Mouse (Mus musculus) fibroblast of lung, adult 2 months (primary cell): ENCODE data around the gene Mterf1a.
"Not testable (repeated sequence)": the region's sequence is repeated elsewhere in the genome, so short reads cannot be mapped to it uniquely, and the experiment has no call there.

Experiments
- DNase-seq: peaks from one replicate; pipeline ENCODE4 v3.0.0-alpha.2; 2011; ENCODE audit warnings: low read depth

Gene Mterf1a

DNA sequence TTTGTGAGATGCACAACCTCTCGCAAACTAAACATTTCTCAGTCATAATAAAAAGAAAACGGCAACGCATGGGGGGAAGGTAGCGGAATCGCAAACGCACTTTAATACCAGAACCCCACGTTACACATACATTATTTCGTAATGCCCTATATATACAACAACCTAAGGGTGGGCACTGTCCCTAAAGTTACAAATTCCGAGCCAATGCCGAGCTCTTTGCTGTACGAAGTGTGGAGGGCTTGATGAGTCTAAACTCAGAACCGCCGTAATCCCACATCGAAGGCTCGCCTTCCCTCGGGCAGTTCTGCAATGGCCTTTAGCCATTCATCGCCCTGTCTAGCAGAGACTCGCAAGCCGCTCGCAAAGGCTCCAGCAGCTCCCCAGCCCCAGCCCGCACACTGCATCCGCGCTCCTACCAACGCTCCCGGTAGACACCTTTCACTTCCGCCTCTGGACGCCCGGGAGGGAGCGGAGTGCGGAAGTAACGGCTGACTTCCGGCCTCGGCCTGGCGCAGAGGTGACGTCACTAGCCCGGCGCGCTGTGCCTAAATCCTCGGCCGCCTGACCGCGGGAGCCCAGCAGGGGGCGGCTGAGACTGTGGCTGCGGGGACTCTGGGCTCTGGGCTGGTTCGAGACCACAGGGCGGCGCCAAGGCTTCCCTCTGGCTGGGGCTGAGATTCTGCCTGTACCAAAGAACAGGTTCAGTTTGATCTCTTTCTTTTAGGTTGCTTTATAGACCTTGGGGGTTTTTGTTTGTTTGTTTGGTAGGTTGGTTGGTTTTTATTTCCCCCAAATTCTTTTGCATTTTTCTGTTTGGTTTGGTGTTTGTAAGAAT is at the start of gene Mterf1a:
Gene Mterf1a, minus strand, starts transcription at position 475 of the 835 bp plus-strand sequence.
- not testable (repeated sequence) for DNase-seq

DNA sequence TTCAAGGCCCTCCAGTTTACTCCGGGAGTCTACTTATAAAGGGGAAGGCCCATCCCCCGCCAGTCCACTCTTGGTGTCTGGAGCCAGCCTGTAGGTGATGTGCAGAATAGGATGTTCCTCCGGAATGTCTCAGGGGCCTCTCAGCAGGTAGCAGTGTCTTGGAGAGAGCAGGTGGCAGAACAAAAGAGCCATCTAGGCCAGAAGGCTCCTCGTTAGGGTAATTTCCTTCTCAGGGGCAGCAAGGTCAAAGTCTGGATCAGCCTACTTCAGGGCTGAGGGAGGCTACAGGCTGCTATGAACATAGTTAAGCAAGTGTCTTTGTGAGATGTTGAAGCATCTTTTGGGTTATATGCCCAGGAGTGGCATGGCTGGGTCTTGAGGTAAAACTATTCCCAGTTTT is 49.4 kb upstream of the Mterf1a start:
- not testable (repeated sequence) for DNase-seq

DNA sequence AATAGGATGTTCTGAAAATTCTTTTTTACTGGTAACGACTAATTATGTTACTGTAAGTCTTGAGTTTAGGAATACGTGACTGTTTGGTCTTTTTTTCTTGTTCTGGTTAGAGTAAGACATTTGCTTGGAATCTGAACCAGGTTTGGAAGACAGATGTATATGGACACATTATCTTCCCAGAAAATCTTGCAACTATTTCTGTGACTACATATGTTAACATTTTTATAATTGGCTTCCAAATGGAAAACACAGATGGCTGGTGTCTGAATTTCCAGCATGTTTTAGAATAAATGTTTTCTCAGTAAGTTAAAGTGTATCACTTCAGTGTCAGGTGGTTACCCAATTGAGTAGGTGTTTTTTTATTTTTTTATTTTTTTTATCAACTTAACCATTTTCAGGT is 47.5 kb upstream of the Mterf1a start:
- no peak for DNase-seq

DNA sequence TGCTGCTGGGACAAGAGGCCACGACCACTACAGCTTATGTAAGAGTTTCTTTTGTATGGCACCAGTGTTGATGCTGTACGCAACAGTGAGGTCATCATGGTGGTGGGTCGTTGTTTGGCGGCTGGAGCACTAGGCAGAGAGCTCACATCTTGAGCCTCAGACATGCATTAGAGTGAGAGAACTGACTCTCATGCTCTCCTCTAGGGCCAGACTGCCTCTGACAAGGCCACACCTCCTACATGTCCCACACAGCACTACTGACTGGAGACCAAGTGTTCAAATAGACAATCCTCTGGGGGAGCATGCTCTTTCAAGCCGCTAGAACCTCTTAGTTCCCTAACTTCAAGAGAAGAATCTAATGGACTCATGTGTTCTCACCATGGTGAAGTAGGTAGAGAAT is 45.6 kb upstream of the Mterf1a start:
- no peak for DNase-seq

DNA sequence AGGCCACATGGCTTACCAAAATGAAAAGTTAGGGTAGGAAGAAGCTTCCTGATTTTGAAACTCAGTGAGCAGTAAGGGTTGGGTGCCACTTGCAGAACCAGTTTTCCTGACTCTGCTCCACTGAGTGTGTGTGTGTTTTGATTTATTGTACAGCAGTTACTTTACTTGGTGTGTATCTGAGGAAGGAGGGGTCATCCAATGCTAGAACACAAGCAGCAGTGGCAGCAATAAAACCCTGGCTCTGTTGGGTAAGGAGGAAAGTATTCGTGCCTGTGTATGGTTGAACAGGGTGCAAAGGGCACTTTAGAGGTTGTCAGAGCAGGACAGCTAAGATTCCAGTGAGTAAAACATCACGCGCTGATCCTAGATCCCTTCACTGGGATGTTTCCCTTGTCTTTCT is 45.2 kb upstream of the Mterf1a start:
- DNase-seq = no peak

DNA sequence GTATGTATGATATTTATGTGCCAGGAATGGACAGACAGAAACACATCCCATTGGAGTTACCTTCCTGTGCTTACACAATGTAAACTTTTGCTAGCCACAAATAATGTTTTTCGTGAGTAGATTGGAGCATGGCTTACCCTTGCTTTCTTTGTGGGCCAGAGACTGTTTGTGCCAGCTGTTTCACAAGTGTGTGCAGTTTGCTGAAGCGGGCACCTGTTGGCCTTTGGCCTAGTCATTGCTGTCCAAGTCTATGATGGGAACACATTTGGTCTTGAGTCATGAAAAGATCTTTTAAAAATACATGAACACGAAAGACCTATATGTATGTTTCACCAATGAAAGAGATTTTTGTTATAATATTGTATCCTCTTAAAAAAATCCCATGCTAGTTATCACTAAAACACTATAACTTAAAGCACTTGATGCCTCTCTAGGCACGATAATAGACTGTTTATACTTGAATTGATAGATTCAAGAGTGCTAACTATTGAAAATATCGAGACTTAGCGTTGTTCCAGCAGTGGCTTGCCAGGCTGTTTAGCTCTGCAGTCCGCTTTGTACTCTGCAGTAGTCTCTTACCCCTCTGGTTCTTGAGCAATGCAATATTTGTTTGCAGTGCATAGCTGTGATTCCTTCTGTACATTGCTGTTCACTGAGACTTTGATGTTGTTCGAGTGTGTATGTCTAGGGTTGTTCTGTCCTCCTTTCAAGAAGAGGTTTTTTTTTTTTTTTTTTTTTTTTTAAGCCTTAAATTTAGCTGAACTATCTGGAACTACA is 42.2 kb upstream of the Mterf1a start:
- DNase-seq = no peak

DNA sequence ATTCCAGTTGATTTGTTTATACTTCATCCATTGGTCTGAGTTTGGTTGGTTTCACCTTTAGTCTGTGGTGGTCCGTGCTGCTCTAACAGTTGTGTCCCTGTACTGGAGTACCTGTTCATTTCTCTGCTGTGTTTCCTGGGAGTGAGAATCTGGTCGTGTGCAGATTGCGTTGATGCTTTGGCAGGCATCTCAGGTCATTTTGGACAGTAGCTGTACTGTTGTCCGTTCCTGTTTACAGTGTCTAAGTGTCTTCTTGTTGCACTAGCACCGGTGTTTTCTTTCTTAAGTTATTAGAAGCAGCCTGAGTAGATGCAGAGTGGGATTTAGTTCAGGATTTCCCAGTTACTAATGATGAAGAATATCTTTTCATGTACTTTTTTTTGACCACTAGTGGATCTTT is 41.5 kb upstream of the Mterf1a start:
- no peak for DNase-seq

DNA sequence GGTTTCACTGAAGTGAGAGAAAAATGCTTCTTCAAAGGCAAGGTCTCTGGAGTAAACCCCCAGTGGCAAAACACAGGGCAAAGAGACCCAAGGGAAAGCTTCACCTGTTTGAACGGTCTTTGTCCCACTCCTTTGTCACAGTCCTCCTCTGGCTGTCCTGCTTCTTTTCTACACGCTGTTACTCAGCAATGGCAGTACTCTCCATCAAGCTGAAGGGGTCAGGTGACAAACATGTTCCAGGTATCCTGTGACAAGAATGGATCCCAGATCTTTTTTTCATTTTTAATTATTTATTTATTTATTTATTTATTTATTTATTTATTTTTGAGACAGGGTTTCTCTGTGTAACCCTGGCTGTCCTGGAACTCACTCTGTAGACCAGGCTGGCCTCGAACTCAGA is 39.8 kb upstream of the Mterf1a start:
- no peak for DNase-seq

DNA sequence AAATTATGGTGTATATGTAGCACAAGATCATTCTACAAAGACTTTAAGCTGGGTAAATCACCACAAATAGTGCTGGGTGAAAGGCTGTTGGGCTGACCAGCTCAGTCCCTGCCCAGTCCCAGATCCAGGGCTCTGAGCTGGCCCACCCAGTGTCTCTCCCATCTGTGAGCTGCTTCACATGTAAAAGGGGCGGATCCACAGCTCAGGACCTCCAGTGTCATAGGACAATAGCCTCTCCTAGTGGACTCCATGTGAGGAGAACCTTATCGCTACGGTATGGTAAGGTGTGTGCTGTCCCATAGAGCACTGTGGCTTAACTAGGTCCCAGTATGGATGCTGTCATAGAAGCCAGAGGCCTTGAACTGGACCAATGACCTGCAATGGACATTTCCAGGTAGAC is 37.9 kb upstream of the Mterf1a start:
- no peak for DNase-seq

DNA sequence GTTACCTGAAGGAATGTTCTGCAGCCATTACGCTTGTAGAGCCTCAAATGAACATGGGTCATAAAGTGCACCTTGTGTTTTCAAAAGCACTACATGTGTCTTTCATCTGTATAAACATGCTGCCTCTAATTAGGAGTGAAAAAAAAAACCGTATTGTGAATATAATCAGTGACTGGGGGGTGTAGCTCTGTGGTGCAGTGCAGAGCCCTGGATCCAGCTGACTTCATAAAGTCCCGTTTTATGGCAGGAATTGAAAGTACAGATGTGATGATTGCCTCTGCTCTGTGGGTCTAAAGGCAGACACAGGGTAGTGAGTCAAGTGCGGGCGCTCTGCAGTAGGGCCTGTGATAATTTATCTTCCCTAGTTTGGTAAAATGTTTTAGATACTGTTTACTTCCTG is 37.0 kb upstream of the Mterf1a start:
- DNase-seq = no peak

DNA sequence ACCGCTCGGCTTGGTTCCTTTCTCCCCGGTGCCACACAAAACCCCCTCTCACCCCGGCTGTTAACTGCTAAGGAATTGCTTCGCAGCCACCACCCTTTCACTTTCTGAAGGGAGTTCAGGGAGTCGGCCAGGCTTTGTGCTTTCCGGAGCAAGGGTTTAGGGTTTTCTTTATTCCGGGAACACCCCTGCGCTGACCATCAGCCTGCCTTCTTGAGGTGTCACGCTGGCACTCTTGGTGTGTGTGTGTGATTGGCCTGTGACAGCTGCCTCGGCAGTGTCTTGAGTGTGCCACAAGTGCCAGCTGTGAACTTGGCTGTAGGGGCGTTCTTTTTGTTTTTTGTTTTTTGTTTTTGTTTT is 34.9 kb upstream of the Mterf1a start:
- peak; percentile 8 for DNase-seq

DNA sequence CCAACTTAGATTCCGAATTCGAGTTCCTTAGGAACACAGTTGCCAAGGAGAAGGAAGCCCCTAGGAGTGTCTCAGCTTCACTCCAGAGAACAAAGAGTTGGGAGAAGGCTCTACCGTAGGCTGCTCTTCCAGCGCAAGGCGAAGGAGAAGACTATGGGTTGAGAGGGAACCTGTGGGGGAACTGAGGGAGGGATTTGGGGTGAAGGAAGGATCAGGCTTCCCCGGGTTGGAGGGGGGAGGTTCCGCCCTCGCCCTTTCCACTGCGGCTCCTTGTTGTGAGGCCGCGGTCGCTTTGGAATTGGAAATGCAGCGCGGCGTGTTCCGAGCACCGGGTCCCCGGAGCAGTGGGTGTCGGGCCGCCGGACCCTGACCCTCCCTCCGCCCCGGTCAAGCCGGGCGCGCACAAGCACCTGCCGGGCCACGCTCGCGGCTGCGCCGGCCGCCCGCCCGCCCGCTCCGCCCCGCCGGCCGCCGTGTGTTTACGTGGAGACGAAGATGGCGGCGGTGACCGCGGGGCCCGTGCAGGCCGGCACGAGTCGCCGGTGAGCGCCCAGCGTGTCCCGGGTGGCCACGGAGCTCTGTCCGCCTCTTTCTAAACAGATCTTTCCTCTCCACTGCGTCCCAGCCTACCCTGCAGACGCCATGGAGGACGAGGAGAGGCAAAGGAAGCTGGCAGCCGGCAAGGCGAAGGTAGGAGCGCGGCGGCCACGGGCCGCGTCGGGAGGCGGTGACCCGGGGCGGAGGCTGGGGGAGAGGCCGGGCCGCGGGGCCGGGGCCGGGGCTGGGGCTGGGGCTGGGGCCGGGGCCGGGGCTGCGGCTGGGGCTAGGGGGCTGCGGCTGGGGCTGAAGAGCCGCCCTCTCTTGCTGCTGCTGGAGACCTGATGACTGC is 34.3 kb upstream of the Mterf1a start, which contains the start of gene Akap9:
Gene Akap9, plus strand, starts transcription at position 254 of the 889 bp plus-strand sequence.
- peak; percentile 4 for DNase-seq

DNA sequence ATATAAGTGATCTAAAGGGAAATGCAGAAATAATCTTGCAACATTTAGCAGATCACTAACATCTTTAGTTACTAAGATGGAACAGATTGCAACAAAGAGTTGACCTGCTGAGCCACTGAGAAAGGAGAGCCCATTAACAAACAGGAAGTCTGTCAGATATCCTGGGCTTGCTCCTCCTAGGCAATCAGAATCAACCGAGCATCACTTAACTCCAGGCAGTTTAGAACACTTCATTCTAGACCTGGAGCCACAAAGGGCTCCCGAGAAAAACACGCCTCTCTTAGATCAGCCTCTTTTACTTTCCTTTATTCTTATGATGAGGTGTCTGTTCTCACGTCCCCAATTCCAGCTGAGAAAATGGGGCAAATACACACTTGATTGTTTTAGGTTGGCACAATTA is 32.9 kb upstream of the Mterf1a start:
- DNase-seq = no peak

DNA sequence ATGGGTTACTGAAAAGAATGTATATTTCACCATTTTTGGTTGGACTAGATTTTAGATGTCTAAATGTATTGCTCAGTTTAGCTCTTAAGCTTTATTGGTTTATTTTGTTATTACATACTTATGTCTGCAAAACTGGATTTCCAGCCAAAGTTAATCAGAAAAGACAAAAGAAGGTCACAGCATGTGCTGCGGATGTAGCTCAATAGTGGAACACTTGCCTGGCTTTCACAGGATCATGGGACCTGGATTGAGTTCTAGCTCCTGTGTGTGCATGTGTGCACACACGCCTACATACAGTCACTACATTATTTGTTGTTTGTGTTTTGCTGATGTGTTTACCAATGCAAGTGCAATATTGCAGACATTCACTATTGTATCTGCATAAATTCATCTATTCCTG is 28.6 kb upstream of the Mterf1a start:
- no peak for DNase-seq

DNA sequence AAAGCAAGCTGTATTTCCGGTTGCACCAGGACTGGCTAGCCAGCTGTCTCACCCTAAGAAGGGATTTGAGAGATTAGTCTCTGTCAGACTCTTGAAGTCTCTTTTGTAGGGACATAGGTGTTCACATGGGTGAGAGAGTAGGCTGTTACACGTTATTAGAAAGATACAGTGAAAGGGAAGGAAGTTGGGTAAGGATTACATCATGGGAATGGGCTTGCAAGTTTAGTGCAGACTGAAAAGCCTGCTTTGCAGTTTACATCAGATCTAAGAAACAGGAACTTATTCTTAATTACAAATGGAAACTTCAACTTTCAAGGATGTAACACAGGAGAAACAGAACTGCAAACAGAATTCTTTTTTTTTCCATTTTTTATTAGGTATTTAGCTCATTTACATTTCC is 11.7 kb upstream of the Mterf1a start:
- DNase-seq = no peak

DNA sequence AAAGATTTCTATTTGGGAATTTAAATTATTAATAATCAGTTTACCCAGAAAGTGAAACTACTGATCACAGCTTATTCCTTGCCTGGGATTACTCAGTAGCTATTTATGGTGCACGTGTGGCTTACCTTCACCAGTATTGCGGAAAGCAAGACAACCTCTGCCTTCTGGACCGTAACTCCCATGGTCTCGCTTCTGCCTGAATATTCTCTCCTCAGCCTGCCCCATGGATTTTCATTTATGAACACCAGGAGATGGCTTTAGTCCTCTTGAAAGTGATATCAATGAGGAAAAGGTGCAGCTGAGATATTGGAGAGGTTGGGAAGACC is 524 bp upstream of the Mterf1a start:
- DNase-seq = not testable (repeated sequence)

DNA sequence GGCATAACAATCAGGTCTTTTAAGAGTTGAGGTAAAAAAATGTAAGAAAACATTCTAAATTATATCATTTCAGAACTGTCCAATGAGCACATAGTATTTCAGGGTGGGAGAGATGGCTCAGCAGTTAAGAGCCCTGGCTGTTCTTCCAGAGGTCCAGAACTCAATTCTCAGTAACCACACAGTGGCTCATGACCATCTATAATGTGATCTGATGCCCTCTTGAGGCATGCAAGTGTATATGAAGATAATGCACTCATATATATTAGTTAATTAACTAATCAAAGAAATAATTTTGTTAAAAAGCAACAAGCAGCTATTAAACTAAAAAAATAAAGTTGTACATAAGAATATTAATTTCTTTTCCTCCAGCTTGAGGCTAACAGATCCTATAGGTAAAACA is 4.5 kb downstream of the Mterf1a start:
- no peak for DNase-seq

DNA sequence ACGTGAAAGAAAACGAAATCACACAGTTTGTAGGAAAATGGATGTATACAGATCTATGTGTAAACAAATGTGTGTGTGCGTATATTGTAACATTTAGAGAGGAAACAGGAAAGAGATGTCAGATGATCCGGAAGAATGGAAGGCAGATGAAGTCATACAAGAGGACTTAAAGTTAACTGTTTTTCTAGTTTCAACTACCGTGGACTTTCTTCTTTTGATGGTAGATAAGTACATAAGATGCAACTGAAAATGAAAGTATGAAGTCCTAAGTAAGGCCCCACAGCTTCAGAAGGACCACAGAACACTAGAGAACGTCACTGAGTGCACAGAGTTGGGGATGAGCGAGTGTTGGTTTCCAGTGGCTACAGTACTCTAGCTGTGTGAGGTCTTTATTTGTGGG is 6.9 kb downstream of the Mterf1a start:
- DNase-seq = not testable (repeated sequence)

DNA sequence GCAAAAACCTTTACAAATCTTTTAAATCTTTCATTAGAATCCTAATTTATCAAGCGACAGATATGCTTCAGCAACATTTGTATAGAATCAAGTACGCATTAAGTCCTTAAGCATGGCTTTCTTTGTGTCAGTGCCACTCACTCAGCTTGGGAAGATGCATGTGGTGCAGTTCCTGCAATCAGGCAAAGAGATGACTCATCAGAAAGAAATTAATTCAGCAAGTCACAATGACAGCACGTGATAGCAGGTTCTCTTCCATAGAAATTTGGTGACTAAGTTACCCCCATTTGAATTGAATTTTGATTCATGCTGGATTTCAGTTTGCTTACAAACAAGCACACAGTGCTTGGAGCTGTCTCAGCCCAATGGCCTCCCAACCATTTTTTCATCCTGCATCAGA is 20.2 kb downstream of the Mterf1a start:
- DNase-seq = no peak

DNA sequence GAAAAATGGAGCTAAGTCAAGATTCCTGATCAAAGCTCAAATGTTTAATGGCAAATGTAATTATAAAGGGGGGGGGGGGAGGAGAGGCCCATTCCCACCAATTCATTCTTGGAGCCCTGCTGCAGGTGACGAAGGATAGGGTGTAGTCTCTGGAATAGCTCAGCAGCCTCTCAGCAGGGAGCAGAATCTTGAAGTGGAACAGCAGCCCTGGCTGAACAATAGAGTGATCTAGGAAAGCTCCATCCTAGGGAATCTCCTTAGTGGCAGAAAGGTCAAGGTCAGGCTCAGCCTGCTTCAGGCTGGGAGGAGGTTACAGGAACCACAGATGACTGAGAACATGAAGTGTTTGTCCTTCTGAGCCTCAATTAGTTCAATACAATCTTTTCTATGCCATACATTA is 21.4 kb downstream of the Mterf1a start:
- DNase-seq = no peak

DNA sequence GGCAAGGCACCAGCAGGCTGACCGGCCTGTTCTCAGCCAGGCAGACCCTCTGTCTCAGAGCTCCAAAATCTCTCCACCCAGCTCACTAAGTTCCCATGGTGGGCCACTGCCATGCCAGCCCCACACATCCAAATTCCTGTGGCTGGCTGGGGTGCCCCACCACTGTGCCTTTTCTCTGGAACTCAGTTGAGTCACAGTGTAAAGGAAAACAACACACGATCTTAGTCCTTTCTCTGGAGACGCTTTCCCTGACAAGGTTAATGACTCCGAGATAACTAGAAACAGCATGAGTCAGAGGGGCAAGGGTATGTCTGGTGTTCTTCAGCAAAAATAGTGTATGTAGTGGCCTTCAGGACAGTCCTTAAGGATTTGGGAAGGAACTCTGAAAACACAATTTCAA is 23.6 kb downstream of the Mterf1a start:
- DNase-seq = peak; percentile 15

DNA sequence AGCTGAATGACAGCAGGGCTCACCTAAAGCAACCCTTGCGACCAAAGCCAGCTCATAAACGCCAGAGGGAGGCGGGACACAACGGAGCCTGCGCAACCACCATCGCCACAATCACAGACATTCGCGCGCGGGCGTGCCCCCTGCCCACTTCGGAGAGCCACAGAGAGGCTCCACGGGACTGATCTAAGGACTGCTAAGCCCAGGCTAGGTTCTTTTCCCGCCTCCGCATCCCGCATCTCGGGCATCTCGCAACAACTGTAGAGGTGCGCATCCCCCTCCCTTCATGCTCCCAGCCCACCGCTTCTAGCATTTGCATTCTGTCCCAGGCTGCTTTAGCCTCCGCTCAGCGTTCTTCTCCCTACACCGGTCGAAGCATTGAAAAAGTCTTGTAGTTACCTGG is 48.7 kb downstream of the Mterf1a start, which contains the start of gene Lrrd1:
Gene Lrrd1, plus strand, starts transcription at position 148 of the 400 bp plus-strand sequence.
- DNase-seq = no peak
